Mouse (Mus musculus) C2C12 (cell line): ENCODE data around the gene Nudt8. TPM values are rescaled to one million over a fixed set of nuclear protein-coding genes. Genes with fewer than 3 reads are reported as not detected.
"Not testable (repeated sequence)": the region's sequence is repeated elsewhere in the genome, so short reads cannot be mapped to it uniquely, and the experiment has no call there.

ENCODE experiments used
- H3K27me3 ChIP-seq: one replicate; pipeline ENCODE4 v1.6.1; 2011; ENCODE audit not compliant: control insufficient read depth, insufficient read depth, insufficient read length
- H3K36me3 ChIP-seq: one replicate; pipeline ENCODE4 v1.6.1; 2011; ENCODE audit not compliant: control insufficient read depth, insufficient read depth
- H3K4me3 ChIP-seq: one replicate; pipeline ENCODE4 v1.5.1; 2011; ENCODE audit warnings: mild to moderate bottlenecking, control low read depth; ENCODE audit not compliant: poor library complexity, insufficient read depth, severe bottlenecking
- H3K79me2 ChIP-seq: one replicate; pipeline ENCODE4 v1.6.1; 2011; ENCODE audit not compliant: control insufficient read depth, insufficient read depth
- H3K79me3 ChIP-seq: one replicate; pipeline ENCODE4 v1.6.1; 2011; ENCODE audit warnings: low read depth, control low read depth
- H3ac ChIP-seq: one replicate; pipeline ENCODE3; 2011; ENCODE audit warnings: low read depth; ENCODE audit not compliant: control insufficient read depth, insufficient read length
- CEBPB ChIP-seq: IDR thresholded peaks from one replicate; pipeline ENCODE4 v1.6.1; 2011; ENCODE audit warnings: low read depth, mild to moderate bottlenecking, control low read depth, moderate library complexity
- CTCF ChIP-seq: IDR thresholded peaks from one replicate; pipeline ENCODE4 v1.5.1; 2011; ENCODE audit not compliant: control insufficient read depth, insufficient read depth, insufficient read length
- FOSL1 ChIP-seq: IDR thresholded peaks from one replicate; pipeline ENCODE4 v1.8.0; 2011; ENCODE audit warnings: mild to moderate bottlenecking, low read length; ENCODE audit not compliant: poor library complexity, insufficient read depth, severe bottlenecking
- MAX ChIP-seq: IDR thresholded peaks from one replicate; pipeline ENCODE4 v1.6.1; 2011; ENCODE audit warnings: mild to moderate bottlenecking, control low read depth
- MYOD1 ChIP-seq: IDR thresholded peaks from one replicate; pipeline ENCODE4 v1.6.1; 2011; ENCODE audit warnings: low read depth; ENCODE audit not compliant: control insufficient read depth, insufficient read length
- MYOG ChIP-seq: IDR thresholded peaks from one replicate; pipeline ENCODE4 v1.6.1; 2011; ENCODE audit not compliant: control insufficient read depth, insufficient read length; ENCODE audit errors: extremely low read depth
- USF1 ChIP-seq: IDR thresholded peaks from one replicate; pipeline ENCODE4 v1.6.1; 2011; ENCODE audit warnings: low read depth, mild to moderate bottlenecking, control low read depth, moderate library complexity
- polyA plus RNA-seq: library from polyadenylated mRNA; unstranded; fragments of >200 nt; fragmentation: generic; extraction: Trizol; gene quantifications from one replicate; pipeline ENCODE4 v1.2.1, GENCODE M21; 2012; ENCODE audit warnings: missing spikeins

The Nudt8 gene
- polyA plus RNA-seq, 1 experiment: 28.1 TPM

DNA sequence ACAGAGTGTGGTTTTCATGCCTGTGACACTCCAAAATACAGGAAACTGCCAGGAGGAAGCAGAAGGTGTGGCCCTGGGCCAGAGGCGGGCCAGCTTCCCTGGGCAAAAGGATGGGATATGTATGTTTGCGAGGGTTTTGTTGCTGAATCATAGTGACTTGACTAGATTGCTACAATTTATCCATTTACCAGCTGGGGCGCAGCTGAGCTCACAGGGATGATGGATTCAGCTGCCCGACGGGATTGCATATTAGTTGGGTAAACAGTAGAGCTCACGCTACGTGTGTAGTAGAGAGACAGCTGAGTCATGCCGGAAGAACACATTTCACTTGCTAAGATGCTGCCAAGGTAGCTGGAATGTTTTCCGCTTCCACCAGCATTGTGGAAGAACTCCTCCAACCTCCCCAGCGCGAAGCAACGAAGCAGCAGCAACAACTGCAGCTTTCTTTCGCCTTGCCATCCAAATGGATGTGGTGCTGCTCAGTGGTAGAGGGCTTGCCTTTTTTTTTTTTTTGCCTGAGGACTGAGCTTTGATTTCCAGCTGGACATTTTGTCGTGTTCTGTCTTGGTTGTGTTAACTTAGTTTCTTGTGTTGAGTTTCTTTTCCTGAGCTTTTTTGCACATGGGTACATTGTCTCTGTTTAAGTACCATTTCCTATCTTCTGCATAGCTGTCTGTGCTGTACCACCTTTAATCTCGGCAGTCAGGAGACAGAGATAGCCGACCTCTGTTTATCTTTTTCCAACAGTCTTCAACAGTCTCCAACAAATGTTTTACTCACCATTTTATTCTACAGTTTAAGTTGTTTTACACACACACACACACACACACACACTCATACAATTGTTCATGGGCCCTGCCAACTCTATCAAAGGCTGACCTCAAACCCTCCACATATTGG lies 45.8 kb downstream of the Nudt8 start, which contains the start of gene Gstp2:
TSS of gene Gstp2 (minus strand) at position 58 of the 900 bp plus-strand sequence.
- no peak within 1 kb of the TSS for H3K4me3 ChIP-seq
- no peaks in the 10 kb centered on the region for H3K27me3 ChIP-seq
- no peaks in the 10 kb centered on the region for H3K79me2 ChIP-seq
- TF ChIP-seq CEBPB: peak; percentile 19
- TF ChIP-seq CTCF: no peak
- peak; percentile 24 for TF ChIP-seq MYOD1
- H3K36me3 ChIP-seq: no peaks in the 10 kb centered on the region
- no peaks in the 10 kb centered on the region for H3K79me3 ChIP-seq
- no peak within 1 kb of the TSS for H3ac ChIP-seq

DNA sequence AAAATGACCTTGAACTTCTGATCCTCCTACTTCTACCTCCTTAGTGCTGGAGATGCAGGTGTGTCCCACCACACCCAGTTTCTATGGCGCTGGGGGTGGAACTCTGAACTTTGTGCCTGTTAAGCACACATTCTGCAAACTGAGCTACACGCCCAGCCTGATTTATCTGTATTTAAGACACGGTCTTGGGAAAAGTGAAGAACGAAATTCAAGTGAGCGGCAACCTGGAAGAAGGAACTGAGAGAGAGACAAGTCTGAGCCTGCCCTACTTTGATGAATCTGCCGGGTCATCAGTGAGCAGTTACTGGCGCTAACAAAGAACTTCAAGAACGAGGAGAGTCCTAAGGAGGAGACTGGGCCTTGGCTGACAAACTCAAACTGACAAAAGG lies 46.5 kb downstream of the Nudt8 start:
- Histone ChIP-seq H3K79me2 (no peaks in the 10 kb centered on the region), H3K4me3 (no peak overlapping the region), H3ac (no peak overlapping the region), H3K79me3 (no peaks in the 10 kb centered on the region), H3K36me3 (no peaks in the 10 kb centered on the region), H3K27me3 (no peaks in the 10 kb centered on the region)
- TF ChIP-seq MAX: no peak
- TF ChIP-seq CTCF: no peak
- TF ChIP-seq MYOG: no peak
- no peak for TF ChIP-seq FOSL1
- TF ChIP-seq USF1: no peak
- no peak for TF ChIP-seq MYOD1
- TF ChIP-seq CEBPB: no peak

DNA sequence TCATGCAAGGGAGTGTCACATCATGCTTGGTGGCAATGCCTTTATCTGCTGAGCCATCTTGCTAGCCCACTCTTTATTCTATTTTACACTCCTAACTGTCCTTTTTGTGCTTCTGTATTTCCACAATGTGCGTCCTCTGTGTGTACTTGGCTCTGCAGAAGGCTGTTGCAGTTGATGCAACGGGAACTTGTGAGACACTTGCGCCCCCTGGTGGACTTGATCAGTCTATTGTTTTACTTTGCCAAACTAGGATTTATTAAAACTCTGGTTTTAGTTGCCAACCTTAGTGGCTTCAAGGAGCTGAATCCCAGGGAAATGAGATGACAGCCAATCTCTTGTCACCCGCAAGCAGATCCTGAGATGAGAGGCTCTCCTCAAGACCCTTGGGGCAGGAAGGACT lies 47.5 kb downstream of the Nudt8 start:
- H3K36me3 ChIP-seq: no peaks in the 10 kb centered on the region
- TF ChIP-seq CTCF (no peak), CEBPB (no peak), MAX (no peak), MYOD1 (no peak), FOSL1 (no peak), USF1 (no peak), MYOG (no peak)
- no peaks in the 10 kb centered on the region for H3K79me2 ChIP-seq
- H3ac ChIP-seq: no peak overlapping the region
- H3K79me3 ChIP-seq: no peaks in the 10 kb centered on the region
- no peaks in the 10 kb centered on the region for H3K27me3 ChIP-seq
- H3K4me3 ChIP-seq: no peak overlapping the region

- H3K79me2 ChIP-seq, H3K4me3 ChIP-seq, H3ac ChIP-seq, H3K36me3 ChIP-seq, H3K79me3 ChIP-seq, H3K27me3 ChIP-seq: not testable (repeated sequence)
Observed at GRCm38 (mm10) chr19:4049069-4049468, 48.7 kb downstream of the Nudt8 start.

GRCm38 (mm10) chr19:4051016-4051415 lies 50.6 kb downstream of the Nudt8 start:
- H3K4me3 ChIP-seq: no peak overlapping the region
- H3K79me2 ChIP-seq: no peaks in the 10 kb centered on the region
- TF ChIP-seq MAX: no peak
- no peak for TF ChIP-seq FOSL1
- TF ChIP-seq CTCF: no peak
- TF ChIP-seq USF1: no peak
- TF ChIP-seq MYOG: no peak
- H3K36me3 ChIP-seq: no peaks in the 10 kb centered on the region
- H3K27me3 ChIP-seq: no peaks in the 10 kb centered on the region
- no peaks in the 10 kb centered on the region for H3K79me3 ChIP-seq
- no peak overlapping the region for H3ac ChIP-seq

Other genes starting within 250 kb of the Nudt8 start
- 5.6 TPM for gene Kmt5b, start 233.2 kb upstream of the Nudt8 start, polyA plus RNA-seq
- gene Chka, start 148.8 kb upstream of the Nudt8 start, polyA plus RNA-seq: 30.9 TPM
- 61.1 TPM for gene Tcirg1, start 93.4 kb upstream of the Nudt8 start, polyA plus RNA-seq
- 309 TPM for gene Ndufs8, start 87.8 kb upstream of the Nudt8 start, polyA plus RNA-seq
- 6.9 TPM for gene Aldh3b1, start 70.8 kb upstream of the Nudt8 start, polyA plus RNA-seq
- gene Unc93b1, start 65.4 kb upstream of the Nudt8 start, polyA plus RNA-seq: 0.29 TPM
- gene Aldh3b3, start 41.9 kb upstream of the Nudt8 start, polyA plus RNA-seq: not detected
- not detected for gene Aldh3b2, start 28.3 kb upstream of the Nudt8 start, polyA plus RNA-seq
- 3.5 TPM for gene Acy3, start 14.0 kb upstream of the Nudt8 start, polyA plus RNA-seq
- 0.02 TPM for gene Tbx10, start 7.8 kb upstream of the Nudt8 start, polyA plus RNA-seq
- gene Gm49405, start within 50 bp of the Nudt8 start, polyA plus RNA-seq: 0.28 TPM
- gene Doc2g, start 2.7 kb downstream of the Nudt8 start, polyA plus RNA-seq: 0.98 TPM
- gene Ndufv1, start 12.2 kb downstream of the Nudt8 start, polyA plus RNA-seq: 254 TPM
- 863 TPM for gene Gstp1, start 37.4 kb downstream of the Nudt8 start, polyA plus RNA-seq
- 7.2 TPM for gene Gstp2, start 45.4 kb downstream of the Nudt8 start, polyA plus RNA-seq
- gene Gstp3, start 59.0 kb downstream of the Nudt8 start, polyA plus RNA-seq: 0.09 TPM
- gene Cabp2, start 81.0 kb downstream of the Nudt8 start, polyA plus RNA-seq: not detected
- 134 TPM for gene Cdk2ap2, start 96.6 kb downstream of the Nudt8 start, polyA plus RNA-seq
- gene Pitpnm1, start 99.4 kb downstream of the Nudt8 start, polyA plus RNA-seq: 43.1 TPM
- gene Aip, start 125.3 kb downstream of the Nudt8 start, polyA plus RNA-seq: 208 TPM
- gene Gpr152, start 139.2 kb downstream of the Nudt8 start, polyA plus RNA-seq: not detected
- gene Cabp4, start 143.5 kb downstream of the Nudt8 start, polyA plus RNA-seq: 0.04 TPM
- gene Coro1b, start 148.0 kb downstream of the Nudt8 start, polyA plus RNA-seq: 257 TPM
- 5.8 TPM for gene Ptprcap, start 153.0 kb downstream of the Nudt8 start, polyA plus RNA-seq
- 19.7 TPM for gene Rps6kb2, start 162.8 kb downstream of the Nudt8 start, polyA plus RNA-seq
- gene Carns1, start 174.9 kb downstream of the Nudt8 start, polyA plus RNA-seq: 2.1 TPM
- gene Tbc1d10c, start 190.7 kb downstream of the Nudt8 start, polyA plus RNA-seq: 0.26 TPM
- 819 TPM for gene Ppp1ca, start 191.5 kb downstream of the Nudt8 start, polyA plus RNA-seq
- gene Rad9a, start 201.1 kb downstream of the Nudt8 start, polyA plus RNA-seq: 33.3 TPM
- gene Clcf1, start 213.7 kb downstream of the Nudt8 start, polyA plus RNA-seq: 24.8 TPM
- gene AC109138.7, start 213.8 kb downstream of the Nudt8 start, polyA plus RNA-seq: 0.90 TPM
- gene Pold4, start 231.3 kb downstream of the Nudt8 start, polyA plus RNA-seq: 112 TPM